Mouse (Mus musculus): ENCODE data around the gene Pcdh11x. TPM values are rescaled to one million over a fixed set of nuclear protein-coding genes. Genes with fewer than 3 reads are reported as not detected.
A peak's percentile ranks its signal among the peaks of the same experiment; 100 is the strongest.
"Not testable (repeated sequence)": the region's sequence is repeated elsewhere in the genome, so short reads cannot be mapped to it uniquely, and the experiment has no call there.

Pcdh11x gene
- total RNA-seq (2021) = under 1 TPM; 0.22 to 0.45 TPM
- long read RNA-seq, experiment 1, partial matches to known transcripts = 0 of 1 reads
- long read RNA-seq, experiment 1, other reads (novel, unspliced or antisense) = 0 of 1 reads
- long read RNA-seq, experiment 2 = 0 reads

- peak; percentile 31 for DNase-seq
- intact Hi-C loops (cut with DNase I; ENCODE audit: low total_unique reads) = no loop called here
Observed at GRCm38 (mm10) chrX:120290011-120290899, at the start of gene Pcdh11x. Gene Pcdh11x (plus strand): TSS chrX:120290259.

GRCm38 (mm10) chrX:120260089-120260488 is 30.0 kb upstream of the Pcdh11x start:
- intact Hi-C loops (cut with DNase I; ENCODE audit: low total_unique reads) = no loop called here
- no peak for DNase-seq

- intact Hi-C loops (cut with DNase I; ENCODE audit: low total_unique reads) = no loop called here
- no peak for DNase-seq
Observed at GRCm38 (mm10) chrX:120285522-120285921, 4.5 kb upstream of the Pcdh11x start.

GRCm38 (mm10) chrX:120287502-120287901 is 2.6 kb upstream of the Pcdh11x start:
- intact Hi-C loops (cut with DNase I; ENCODE audit: low total_unique reads) = no loop called here

GRCm38 (mm10) chrX:120290900-120291280 is 831 bp downstream of the Pcdh11x start:
- no peak for DNase-seq
- intact Hi-C loops (cut with DNase I; ENCODE audit: low total_unique reads) = no loop called here

More at GRCm38 (mm10) chrX:120287502-120287901, 2.6 kb upstream of the Pcdh11x start:
- DNase-seq = no peak

GRCm38 (mm10) chrX:120291696-120292095 is 1.6 kb downstream of the Pcdh11x start:
- intact Hi-C loops (cut with DNase I; ENCODE audit: low total_unique reads) = no loop called here
- no peak for DNase-seq

GRCm38 (mm10) chrX:120292832-120293750 is 3.0 kb downstream of the Pcdh11x start:
- intact Hi-C loops (cut with DNase I; ENCODE audit: low total_unique reads) = no loop called here
- DNase-seq = no peak

GRCm38 (mm10) chrX:120301469-120302175 is 11.6 kb downstream of the Pcdh11x start:
- intact Hi-C loops (cut with DNase I; ENCODE audit: low total_unique reads) = no loop called here
- DNase-seq = no peak

- intact Hi-C loops (cut with DNase I; ENCODE audit: low total_unique reads); DNase-seq: not testable (repeated sequence)
Observed at GRCm38 (mm10) chrX:120312995-120313394, 22.9 kb downstream of the Pcdh11x start, which contains the start of gene H2afb3. Gene H2afb3 (minus strand): TSS chrX:120313095.

GRCm38 (mm10) chrX:120466225-120466624 is 176.2 kb downstream of the Pcdh11x start:
- DNase-seq = no peak
- intact Hi-C loops (cut with DNase I; ENCODE audit: low total_unique reads) = no loop called here

GRCm38 (mm10) chrX:120486428-120486827 is 196.4 kb downstream of the Pcdh11x start:
- DNase-seq = no peak
- intact Hi-C loops (cut with DNase I; ENCODE audit: low total_unique reads) = no loop called here

GRCm38 (mm10) chrX:120524986-120525385 is 234.9 kb downstream of the Pcdh11x start:
- DNase-seq = no peak
- intact Hi-C loops (cut with DNase I; ENCODE audit: low total_unique reads) = no loop called here

GRCm38 (mm10) chrX:120599309-120599708 is 309.2 kb downstream of the Pcdh11x start:
- DNase-seq = no peak
- intact Hi-C loops (cut with DNase I; ENCODE audit: low total_unique reads) = no loop called here

- no peak for DNase-seq
Observed at GRCm38 (mm10) chrX:120618460-120618859, 328.4 kb downstream of the Pcdh11x start.

GRCm38 (mm10) chrX:120670236-120670635 is 380.2 kb downstream of the Pcdh11x start:
- DNase-seq; intact Hi-C loops (cut with DNase I; ENCODE audit: low total_unique reads): not testable (repeated sequence)

More at GRCm38 (mm10) chrX:120618460-120618859, 328.4 kb downstream of the Pcdh11x start:
- intact Hi-C loops (cut with DNase I; ENCODE audit: low total_unique reads) = no loop called here

GRCm38 (mm10) chrX:120734144-120734543 is 444.1 kb downstream of the Pcdh11x start:
- intact Hi-C loops (cut with DNase I; ENCODE audit: low total_unique reads) = no loop called here
- DNase-seq = no peak

GRCm38 (mm10) chrX:120735792-120736191 is 445.7 kb downstream of the Pcdh11x start:
- no peak for DNase-seq
- intact Hi-C loops (cut with DNase I; ENCODE audit: low total_unique reads) = no loop called here

GRCm38 (mm10) chrX:120944556-120944955 is 654.5 kb downstream of the Pcdh11x start:
- no peak for DNase-seq
- intact Hi-C loops (cut with DNase I; ENCODE audit: low total_unique reads) = no loop called here
